26 mouse cellular contexts compared by ENCODE assay signal in genomic region chr5:150945576-150945975, GRCm38 (mm10). TPM values are rescaled to one million over a fixed set of nuclear protein-coding genes. Genes with fewer than 3 reads are reported as not detected.
DNase-seq lines count a peak whose midpoint lies in the region; ATAC-seq and TF ChIP-seq lines count a peak whose summit lies in the region.
"Had no signal": no experiment of that assay in that cellular context is flagged by ENCODE, and none has a peak within 500 bp of the region (broad histone marks: within the 10 kb centered on the region; RNA-seq: fewer than 3 reads in every experiment).

No protein-coding gene starts in this region.

- no peak overlapping the region for H3K27ac ChIP-seq in liver, embryonic 14.5 days
- H3K27ac ChIP-seq: embryonic facial prominence, embryonic 15.5 days; limb, embryonic 12.5 days; liver, embryonic 15.5 days; midbrain, embryonic 10.5 days had no signal

- H3K4me3 ChIP-seq in liver, embryonic 14.5 days (ENCODE audit: insufficient read depth in 1 of 2, low read depth in 2 of 2, low read length in 2 of 2): no peak overlapping the region
- H3K4me3 ChIP-seq: embryonic facial prominence, embryonic 15.5 days; limb, embryonic 12.5 days; liver, embryonic 15.5 days; midbrain, embryonic 10.5 days had no signal

- TF ChIP-seq EP300 in liver, embryonic 14.5 days (IDR thresholded peaks at IDR 0.05; ENCODE audit: low read depth): no peak

- TF ChIP-seq CTCF in liver, embryonic 14.5 days (IDR thresholded peaks at IDR 0.05; ENCODE audit: low read depth): peak; percentile 39

- no peak overlapping the region for H3K4me2 ChIP-seq in liver, embryonic 14.5 days (ENCODE audit: low read depth)
- H3K4me2 ChIP-seq: embryonic facial prominence, embryonic 15.5 days; limb, embryonic 12.5 days; liver, embryonic 15.5 days had no signal

- H3K36me3 ChIP-seq in liver, embryonic 14.5 days (replicated peaks; ENCODE audit: control insufficient read depth, insufficient read depth, low read depth): no peaks in the 10 kb centered on the region
- H3K36me3 ChIP-seq: embryonic facial prominence, embryonic 15.5 days; limb, embryonic 12.5 days; liver, embryonic 15.5 days; midbrain, embryonic 10.5 days had no signal

- peak; percentile 71 for DNase-seq in heart, adult 11 months
- no peak for DNase-seq in heart, adult 8-10 months (ENCODE audit: low spot score)
- no peak for DNase-seq in liver, embryonic 14.5 days (ENCODE audit: low read depth in 3 of 3, low spot score in 3 of 3)
- DNase-seq in liver: no peak
- DNase-seq in A20 (ENCODE audit: low read depth, low spot score): peak; percentile 5
- DNase-seq in R1 (ENCODE audit: low read depth, low spot score): peak; percentile 66
- no peak for DNase-seq in right cerebral cortex, postnatal 25 days
- no peak for DNase-seq in thymus, postnatal 25 days
- DNase-seq: adrenal gland, postnatal 36 days; B cell, adult 2 months; cerebellum, adult 18-20 months; cerebellum, postnatal 25 days; embryo, embryonic 11 days; heart, postnatal 36 days; kidney, adult 18-20 months; kidney, postnatal 14 days; lung, postnatal 4 days; retina, postnatal 1 day; thymus, adult 18-20 months had no signal

- 70% methylated on average over 2 of the region's 2 CpGs for WGBS in liver, embryonic 14.5 days (ENCODE audit: insufficient replicate concordance)

- no peak overlapping the region for H3K9ac ChIP-seq in liver, embryonic 14.5 days (replicated peaks)
- H3K9ac ChIP-seq: embryonic facial prominence, embryonic 15.5 days; limb, embryonic 12.5 days; liver, embryonic 15.5 days had no signal

- no peaks in the 10 kb centered on the region for H3K27me3 ChIP-seq in liver, embryonic 14.5 days (ENCODE audit: control insufficient read depth, insufficient read depth, low read length)
- H3K27me3 ChIP-seq: embryonic facial prominence, embryonic 15.5 days; liver, embryonic 15.5 days had no signal

- H3K9me3 ChIP-seq in liver, embryonic 14.5 days (ENCODE audit: control insufficient read depth, low read length): no peaks in the 10 kb centered on the region
- H3K9me3 ChIP-seq: liver, embryonic 15.5 days; midbrain, embryonic 10.5 days had no signal

- no peak for ATAC-seq in liver, embryonic 14.5 days (ENCODE audit: insufficient read depth)
- ATAC-seq: hindbrain, embryonic 16.5 days had no signal

- H3K4me1 ChIP-seq in liver, embryonic 14.5 days (replicated peaks; ENCODE audit: control insufficient read depth in 2 of 2, insufficient read depth in 2 of 2, low read length in 1 of 2): no peaks in the 10 kb centered on the region
- H3K4me1 ChIP-seq: embryonic facial prominence, embryonic 15.5 days; limb, embryonic 12.5 days; liver, embryonic 15.5 days; midbrain, embryonic 10.5 days had no signal

RNA-seq across cellular contexts. Expression of gene Kl, which starts 6.8 kb away (rescaled TPM):
- total RNA-seq in heart, adult 8-10 months (2022): under 1 TPM in 3 of 4 experiments, not detected in 1; 0.05 to 0.09 (median 0.06) TPM
- 0.02 TPM in 1 of 2 replicates, not detected in the other for polyA plus RNA-seq in liver, embryonic 14.5 days (2012; rRNA removed)
- 0.03 and 0.09 TPM in 2 replicates for polyA plus RNA-seq in liver, embryonic 14.5 days (2014; fragmentation: Nextera tagmentation; extraction: Ambion mirVana)
- total RNA-seq: granulocyte monocyte progenitor cell, adult 5-6 weeks; monocyte, adult 5-6 weeks had no signal

Comparison
In these comparisons a context has a peak if more than half of its experiments do, and no peak if none do; other contexts are left out.
1. DNase-seq: peak in heart, adult 11 months (single experiment), A20 (single experiment) and R1 (single experiment); none in heart, adult 8-10 months (single experiment), liver, embryonic 14.5 days (0 of 3), liver (single experiment), right cerebral cortex, postnatal 25 days (single experiment) and thymus, postnatal 25 days (single experiment).